Mouse (Mus musculus): ENCODE measurements at regions not wholly inside any gene's neighbourhood (a gene's known extent, or its start where the extent isn't known, plus 50 kb on each side); places are given as distances from the start of the nearest gene placed in this dataset.

GRCm38 (mm10) chr17:87512000-87512611, 65.4 kb upstream of the Calm2 start:
- no peak overlapping the region for H3K9ac ChIP-seq (replicated peaks; ENCODE audit: low read depth, low read length)
- no peak overlapping the region for H3K27ac ChIP-seq (ENCODE audit: low read length)
- no peak overlapping the region for H3K4me3 ChIP-seq (ENCODE audit: low read depth, low read length)
- WGBS, result 64% methylated on average over 9 of the region's 9 CpGs
- no peaks in the 10 kb centered on the region for H3K9me3 ChIP-seq (ENCODE audit: control insufficient read depth, low read depth, low read length)
- no peak for ATAC-seq (ENCODE audit: insufficient number of reproducible peaks, insufficient read depth, low FRiP score, low read depth)
- H3K4me1 ChIP-seq (ENCODE audit: control insufficient read depth, insufficient read depth, low read length), result peaks cover 3% of the 10 kb centered on the region; the same call in 1 of the 2 replicates
- no peak overlapping the region for H3K4me2 ChIP-seq (replicated peaks; ENCODE audit: low read depth, low read length)
- no peaks in the 10 kb centered on the region for H3K36me3 ChIP-seq (ENCODE audit: control insufficient read depth, insufficient read depth, low read length)
- no peaks in the 10 kb centered on the region for H3K27me3 ChIP-seq (ENCODE audit: control insufficient read depth, insufficient read depth, low read length)

GRCm38 (mm10) chr17:87513822-87514221, 67.1 kb upstream of the Calm2 start:
- H3K27me3 ChIP-seq (ENCODE audit: control insufficient read depth, insufficient read depth, low read length), result no peaks in the 10 kb centered on the region
- no peak overlapping the region for H3K4me2 ChIP-seq (replicated peaks; ENCODE audit: low read depth, low read length)
- H3K4me3 ChIP-seq (ENCODE audit: low read depth, low read length), result no peak overlapping the region
- peaks cover 9% of the 10 kb centered on the region; the same call in 1 of the 2 replicates for H3K4me1 ChIP-seq (ENCODE audit: control insufficient read depth, insufficient read depth, low read length)
- WGBS, result 43% methylated on average over 11 of the region's 11 CpGs
- peak; percentile 73 for ATAC-seq (ENCODE audit: insufficient number of reproducible peaks, insufficient read depth, low FRiP score, low read depth)
- no peak overlapping the region for H3K9ac ChIP-seq (replicated peaks; ENCODE audit: low read depth, low read length)
- H3K9me3 ChIP-seq (ENCODE audit: control insufficient read depth, low read depth, low read length), result no peaks in the 10 kb centered on the region
- no peak overlapping the region for H3K27ac ChIP-seq (ENCODE audit: low read length)
- no peaks in the 10 kb centered on the region for H3K36me3 ChIP-seq (ENCODE audit: control insufficient read depth, insufficient read depth, low read length)

GRCm38 (mm10) chr17:87514366-87515126, 67.8 kb upstream of the Calm2 start:
- no peak overlapping the region for H3K27ac ChIP-seq (ENCODE audit: low read length)
- no peak for ATAC-seq (ENCODE audit: insufficient number of reproducible peaks, insufficient read depth, low FRiP score, low read depth)
- H3K27me3 ChIP-seq (ENCODE audit: control insufficient read depth, insufficient read depth, low read length), result no peaks in the 10 kb centered on the region
- WGBS, result 35% methylated on average over 6 of the region's 6 CpGs
- no peak overlapping the region for H3K4me2 ChIP-seq (replicated peaks; ENCODE audit: low read depth, low read length)
- no peaks in the 10 kb centered on the region for H3K36me3 ChIP-seq (ENCODE audit: control insufficient read depth, insufficient read depth, low read length)
- H3K9ac ChIP-seq (replicated peaks; ENCODE audit: low read depth, low read length), result no peak overlapping the region
- no peak overlapping the region for H3K4me3 ChIP-seq (ENCODE audit: low read depth, low read length)
- H3K9me3 ChIP-seq (ENCODE audit: control insufficient read depth, low read depth, low read length), result no peaks in the 10 kb centered on the region
- peaks cover 9% of the 10 kb centered on the region; the same call in 1 of the 2 replicates for H3K4me1 ChIP-seq (ENCODE audit: control insufficient read depth, insufficient read depth, low read length)

- Histone ChIP-seq H3K4me3 (ENCODE audit: low read depth, low read length) (no peak overlapping the region), H3K9ac (replicated peaks; ENCODE audit: low read depth, low read length) (no peak overlapping the region), H3K27me3 (ENCODE audit: control insufficient read depth, insufficient read depth, low read length) (no peaks in the 10 kb centered on the region), H3K27ac (ENCODE audit: low read length) (no peak overlapping the region), H3K9me3 (ENCODE audit: control insufficient read depth, low read depth, low read length) (no peaks in the 10 kb centered on the region), H3K36me3 (ENCODE audit: control insufficient read depth, insufficient read depth, low read length) (no peaks in the 10 kb centered on the region), H3K4me1 (ENCODE audit: control insufficient read depth, insufficient read depth, low read length) (peaks cover 13% of the 10 kb centered on the region), H3K4me2 (replicated peaks; ENCODE audit: low read depth, low read length) (no peak overlapping the region)
- WGBS, result 52% methylated on average over 9 of the region's 9 CpGs
- ATAC-seq (ENCODE audit: insufficient number of reproducible peaks, insufficient read depth, low FRiP score, low read depth), result no peak
These were observed 70.5 kb upstream of the Calm2 start for GRCm38 (mm10) chr17:87517258-87517657.

GRCm38 (mm10) chr17:87519454-87519853, 72.7 kb upstream of the Calm2 start:
- WGBS, result 93% methylated on average over 9 of the region's 9 CpGs
- H3K4me3 ChIP-seq (ENCODE audit: low read depth, low read length), result no peak overlapping the region
- H3K4me2 ChIP-seq (replicated peaks; ENCODE audit: low read depth, low read length), result no peak overlapping the region
- H3K36me3 ChIP-seq (ENCODE audit: control insufficient read depth, insufficient read depth, low read length), result no peaks in the 10 kb centered on the region
- no peak for ATAC-seq (ENCODE audit: insufficient number of reproducible peaks, insufficient read depth, low FRiP score, low read depth)
- H3K9ac ChIP-seq (replicated peaks; ENCODE audit: low read depth, low read length), result no peak overlapping the region
- H3K9me3 ChIP-seq (ENCODE audit: control insufficient read depth, low read depth, low read length), result no peaks in the 10 kb centered on the region
- peaks cover 12% of the 10 kb centered on the region for H3K4me1 ChIP-seq (ENCODE audit: control insufficient read depth, insufficient read depth, low read length)
- no peaks in the 10 kb centered on the region for H3K27me3 ChIP-seq (ENCODE audit: control insufficient read depth, insufficient read depth, low read length)
- H3K27ac ChIP-seq (ENCODE audit: low read length), result no peak overlapping the region

GRCm38 (mm10) chr17:87520841-87521240, 74.1 kb upstream of the Calm2 start:
- Histone ChIP-seq H3K27me3 (ENCODE audit: control insufficient read depth, insufficient read depth, low read length) (no peaks in the 10 kb centered on the region), H3K4me2 (replicated peaks; ENCODE audit: low read depth, low read length) (no peak overlapping the region), H3K9me3 (ENCODE audit: control insufficient read depth, low read depth, low read length) (no peaks in the 10 kb centered on the region), H3K27ac (ENCODE audit: low read length) (no peak overlapping the region), H3K4me3 (ENCODE audit: low read depth, low read length) (no peak overlapping the region), H3K9ac (replicated peaks; ENCODE audit: low read depth, low read length) (no peak overlapping the region), H3K4me1 (ENCODE audit: control insufficient read depth, insufficient read depth, low read length) (peaks cover 12% of the 10 kb centered on the region), H3K36me3 (ENCODE audit: control insufficient read depth, insufficient read depth, low read length) (no peaks in the 10 kb centered on the region)
- WGBS, result 86% methylated on average over 5 of the region's 5 CpGs
- no peak for ATAC-seq (ENCODE audit: insufficient number of reproducible peaks, insufficient read depth, low FRiP score, low read depth)

GRCm38 (mm10) chr17:87521622-87522151, 75.0 kb upstream of the Calm2 start:
- H3K27ac ChIP-seq (ENCODE audit: low read length), result no peak overlapping the region; the same call in 1 of the 2 replicates
- H3K9ac ChIP-seq (replicated peaks; ENCODE audit: low read depth, low read length), result no peak overlapping the region
- H3K27me3 ChIP-seq (ENCODE audit: control insufficient read depth, insufficient read depth, low read length), result no peaks in the 10 kb centered on the region
- H3K9me3 ChIP-seq (ENCODE audit: control insufficient read depth, low read depth, low read length), result no peaks in the 10 kb centered on the region
- ATAC-seq (ENCODE audit: insufficient number of reproducible peaks, insufficient read depth, low FRiP score, low read depth), result peak; percentile 46
- no peak overlapping the region for H3K4me3 ChIP-seq (ENCODE audit: low read depth, low read length)
- no peak overlapping the region for H3K4me2 ChIP-seq (replicated peaks; ENCODE audit: low read depth, low read length)
- H3K4me1 ChIP-seq (ENCODE audit: control insufficient read depth, insufficient read depth, low read length), result peaks cover 12% of the 10 kb centered on the region
- H3K36me3 ChIP-seq (ENCODE audit: control insufficient read depth, insufficient read depth, low read length), result no peaks in the 10 kb centered on the region
- WGBS, result 35% methylated on average over 10 of the region's 10 CpGs

- H3K9ac ChIP-seq (replicated peaks; ENCODE audit: low read depth, low read length), result no peak overlapping the region
- H3K4me2 ChIP-seq (replicated peaks; ENCODE audit: low read depth, low read length), result no peak overlapping the region
- ATAC-seq (ENCODE audit: insufficient number of reproducible peaks, insufficient read depth, low FRiP score, low read depth), result no peak
These were observed 75.9 kb upstream of the Calm2 start for GRCm38 (mm10) chr17:87522500-87523091.

More at GRCm38 (mm10) chr17:87522500-87523091, 75.9 kb upstream of the Calm2 start:
- Histone ChIP-seq H3K27ac (ENCODE audit: low read length) (peak overlapping the region; percentile 64), H3K36me3 (ENCODE audit: control insufficient read depth, insufficient read depth, low read length) (no peaks in the 10 kb centered on the region), H3K9me3 (ENCODE audit: control insufficient read depth, low read depth, low read length) (no peaks in the 10 kb centered on the region), H3K27me3 (ENCODE audit: control insufficient read depth, insufficient read depth, low read length) (no peaks in the 10 kb centered on the region), H3K4me3 (ENCODE audit: low read depth, low read length) (no peak overlapping the region), H3K4me1 (ENCODE audit: control insufficient read depth, insufficient read depth, low read length) (peaks cover 7% of the 10 kb centered on the region)
- 14% methylated on average over 8 of the region's 8 CpGs for WGBS
